Mouse (Mus musculus): ENCODE measurements at regions not wholly inside any gene's neighbourhood (a gene's known extent, or its start where the extent isn't known, plus 50 kb on each side); places are given as distances from the start of the nearest gene placed in this dataset.

DNA sequence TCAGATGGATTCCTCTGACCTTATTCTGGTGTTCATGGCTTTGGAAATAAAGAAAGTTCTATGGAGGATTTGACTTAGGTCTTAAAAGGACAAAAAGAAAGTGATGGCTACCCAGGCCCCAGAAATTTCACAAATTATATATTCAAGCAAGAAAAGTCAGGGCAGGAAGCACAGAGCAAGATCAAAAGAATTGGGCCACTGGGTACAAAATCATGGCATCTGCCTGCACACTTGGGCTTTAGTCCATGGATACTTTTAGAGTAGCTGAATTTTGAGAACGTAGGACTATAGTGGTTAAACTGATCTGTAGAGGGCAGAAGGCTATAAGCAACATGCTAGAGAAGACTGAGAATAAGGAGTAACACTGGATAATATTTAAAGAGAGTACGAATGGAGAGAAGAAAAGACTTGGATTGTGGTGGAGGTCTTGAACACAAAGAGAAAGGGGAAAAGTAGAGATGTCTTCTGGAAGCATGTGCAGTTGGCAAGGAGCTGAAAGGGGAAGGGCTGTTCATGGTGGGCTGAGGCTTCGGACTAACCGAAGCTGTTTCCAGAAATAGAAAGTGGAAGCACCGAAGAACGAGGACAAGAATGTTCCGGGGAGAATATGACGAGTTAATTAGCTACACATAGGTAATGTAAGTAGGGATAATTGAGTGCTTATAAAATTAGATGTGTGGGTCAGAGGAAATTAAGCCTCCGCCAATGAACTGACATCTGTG, 168.2 kb upstream of the Itga4 start:
- Histone ChIP-seq H3K79me3 (ENCODE audit: low read depth) (no peaks in the 10 kb centered on the region), H3K4me3 (ENCODE audit: insufficient read depth, poor library complexity, severe bottlenecking) (no peak overlapping the region), H3ac (ENCODE audit: control insufficient read depth, insufficient read length, low read depth) (no peak overlapping the region), H3K27me3 (ENCODE audit: control insufficient read depth, insufficient read depth, insufficient read length) (no peaks in the 10 kb centered on the region), H3K79me2 (ENCODE audit: control insufficient read depth, insufficient read depth) (no peaks in the 10 kb centered on the region), H3K36me3 (ENCODE audit: control insufficient read depth, insufficient read depth) (no peaks in the 10 kb centered on the region)
- no peak for TF ChIP-seq CTCF (IDR thresholded peaks at IDR 0.05; ENCODE audit: control insufficient read depth, insufficient read depth, insufficient read length)
- TF ChIP-seq MAX (IDR thresholded peaks at IDR 0.05), result no peak
- TF ChIP-seq CEBPB (IDR thresholded peaks at IDR 0.05; ENCODE audit: low read depth), result no peak
- no peak for TF ChIP-seq MYOD1 (IDR thresholded peaks at IDR 0.05; ENCODE audit: control insufficient read depth, insufficient read length, low read depth)
- TF ChIP-seq USF1 (IDR thresholded peaks at IDR 0.05; ENCODE audit: low read depth), result no peak
- no peak for TF ChIP-seq FOSL1 (IDR thresholded peaks at IDR 0.05; ENCODE audit: insufficient read depth, low read length, poor library complexity, severe bottlenecking)
- no peak for TF ChIP-seq MYOG (IDR thresholded peaks at IDR 0.05; ENCODE audit: control insufficient read depth, extremely low read depth, insufficient read length)

DNA sequence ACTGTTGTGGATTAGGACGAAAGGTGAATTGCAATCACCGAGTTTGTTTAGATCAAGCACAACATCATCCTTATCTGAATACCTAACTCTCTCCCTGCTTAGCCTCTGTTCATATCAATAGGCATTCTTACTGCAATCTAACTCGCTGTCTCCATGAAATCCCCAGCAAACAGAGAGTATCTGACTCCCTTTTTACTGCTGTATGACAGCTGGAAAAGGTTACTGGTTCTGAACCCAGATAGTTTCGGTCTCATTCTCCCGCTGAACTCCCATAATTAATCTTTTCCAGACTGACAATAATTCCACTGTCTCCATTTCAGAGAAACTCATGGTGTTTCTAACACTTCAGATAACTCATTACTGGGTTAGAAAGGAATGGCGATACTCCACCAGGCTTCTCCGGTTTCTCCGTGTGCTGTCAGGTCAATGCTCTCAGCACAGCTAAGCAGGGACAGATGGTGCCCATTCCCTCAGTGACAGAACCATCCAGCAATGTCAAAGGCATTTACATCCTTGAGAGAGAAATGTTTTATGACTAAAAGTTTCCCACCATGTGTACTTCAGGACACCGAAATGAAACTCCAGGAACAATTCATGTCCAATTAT, 167.5 kb upstream of the Itga4 start:
- Histone ChIP-seq H3K79me3 (ENCODE audit: low read depth) (no peaks in the 10 kb centered on the region), H3K36me3 (ENCODE audit: control insufficient read depth, insufficient read depth) (no peaks in the 10 kb centered on the region), H3K79me2 (ENCODE audit: control insufficient read depth, insufficient read depth) (no peaks in the 10 kb centered on the region), H3ac (ENCODE audit: control insufficient read depth, insufficient read length, low read depth) (no peak overlapping the region), H3K4me3 (ENCODE audit: insufficient read depth, poor library complexity, severe bottlenecking) (no peak overlapping the region), H3K27me3 (ENCODE audit: control insufficient read depth, insufficient read depth, insufficient read length) (no peaks in the 10 kb centered on the region)
- peak; percentile 25 for TF ChIP-seq MYOD1 (IDR thresholded peaks at IDR 0.05; ENCODE audit: control insufficient read depth, insufficient read length, low read depth)
- TF ChIP-seq USF1 (IDR thresholded peaks at IDR 0.05; ENCODE audit: low read depth), result no peak

- H3K79me3 ChIP-seq (ENCODE audit: low read depth), result no peaks in the 10 kb centered on the region
- H3K36me3 ChIP-seq (ENCODE audit: control insufficient read depth, insufficient read depth), result no peaks in the 10 kb centered on the region
- H3ac ChIP-seq (ENCODE audit: control insufficient read depth, insufficient read length, low read depth), result no peak overlapping the region
- no peak overlapping the region for H3K4me3 ChIP-seq (ENCODE audit: insufficient read depth, poor library complexity, severe bottlenecking)
- no peaks in the 10 kb centered on the region for H3K27me3 ChIP-seq (ENCODE audit: control insufficient read depth, insufficient read depth, insufficient read length)
- no peaks in the 10 kb centered on the region for H3K79me2 ChIP-seq (ENCODE audit: control insufficient read depth, insufficient read depth)
- no peak for TF ChIP-seq USF1 (IDR thresholded peaks at IDR 0.05; ENCODE audit: low read depth)
- TF ChIP-seq MAX (IDR thresholded peaks at IDR 0.05), result no peak
- TF ChIP-seq MYOD1 (IDR thresholded peaks at IDR 0.05; ENCODE audit: control insufficient read depth, insufficient read length, low read depth), result no peak
- TF ChIP-seq CEBPB (IDR thresholded peaks at IDR 0.05; ENCODE audit: low read depth), result no peak
- no peak for TF ChIP-seq CTCF (IDR thresholded peaks at IDR 0.05; ENCODE audit: control insufficient read depth, insufficient read depth, insufficient read length)
- TF ChIP-seq FOSL1 (IDR thresholded peaks at IDR 0.05; ENCODE audit: insufficient read depth, low read length, poor library complexity, severe bottlenecking), result no peak
- no peak for TF ChIP-seq MYOG (IDR thresholded peaks at IDR 0.05; ENCODE audit: control insufficient read depth, extremely low read depth, insufficient read length)
Measured at GRCm38 (mm10) chr2:79090273-79090672, 165.0 kb upstream of the Itga4 start.

DNA sequence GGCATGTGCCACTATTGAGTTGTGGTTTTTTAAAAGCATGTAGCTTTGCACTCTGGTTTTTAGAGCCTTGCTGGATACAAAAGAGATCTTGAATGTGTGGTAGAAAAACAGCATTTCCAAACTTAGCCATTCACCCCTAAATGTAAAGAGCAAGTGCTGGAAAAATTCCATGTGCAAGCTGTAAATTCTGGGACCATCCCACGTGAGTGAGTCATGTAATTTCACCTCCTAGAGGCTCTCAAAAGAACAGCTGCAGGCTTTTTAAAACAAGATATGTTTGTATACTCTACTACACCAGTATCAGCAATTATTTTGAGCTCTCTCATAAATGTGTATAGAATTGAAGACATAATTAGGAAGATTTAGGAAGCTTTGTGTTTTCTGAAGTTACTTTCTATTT, 160.9 kb upstream of the Itga4 start:
- Histone ChIP-seq H3K27me3 (ENCODE audit: control insufficient read depth, insufficient read depth, insufficient read length) (no peaks in the 10 kb centered on the region), H3K4me3 (ENCODE audit: insufficient read depth, poor library complexity, severe bottlenecking) (no peak overlapping the region), H3K79me2 (ENCODE audit: control insufficient read depth, insufficient read depth) (no peaks in the 10 kb centered on the region), H3ac (ENCODE audit: control insufficient read depth, insufficient read length, low read depth) (no peak overlapping the region), H3K36me3 (ENCODE audit: control insufficient read depth, insufficient read depth) (no peaks in the 10 kb centered on the region), H3K79me3 (ENCODE audit: low read depth) (no peaks in the 10 kb centered on the region)
- TF ChIP-seq CEBPB (IDR thresholded peaks at IDR 0.05; ENCODE audit: low read depth) (no peak), MYOD1 (IDR thresholded peaks at IDR 0.05; ENCODE audit: control insufficient read depth, insufficient read length, low read depth) (peak; percentile 63), MYOG (IDR thresholded peaks at IDR 0.05; ENCODE audit: control insufficient read depth, extremely low read depth, insufficient read length) (no peak), USF1 (IDR thresholded peaks at IDR 0.05; ENCODE audit: low read depth) (peak; percentile 27)

- H3K79me3 ChIP-seq (ENCODE audit: low read depth), result no peaks in the 10 kb centered on the region
- no peaks in the 10 kb centered on the region for H3K27me3 ChIP-seq (ENCODE audit: control insufficient read depth, insufficient read depth, insufficient read length)
- H3K36me3 ChIP-seq (ENCODE audit: control insufficient read depth, insufficient read depth), result no peaks in the 10 kb centered on the region
- H3K79me2 ChIP-seq (ENCODE audit: control insufficient read depth, insufficient read depth), result no peaks in the 10 kb centered on the region
- H3ac ChIP-seq (ENCODE audit: control insufficient read depth, insufficient read length, low read depth), result no peak overlapping the region
- TF ChIP-seq CEBPB (IDR thresholded peaks at IDR 0.05; ENCODE audit: low read depth) (no peak), FOSL1 (IDR thresholded peaks at IDR 0.05; ENCODE audit: insufficient read depth, low read length, poor library complexity, severe bottlenecking) (no peak), USF1 (IDR thresholded peaks at IDR 0.05; ENCODE audit: low read depth) (no peak), MYOD1 (IDR thresholded peaks at IDR 0.05; ENCODE audit: control insufficient read depth, insufficient read length, low read depth) (no peak), MYOG (IDR thresholded peaks at IDR 0.05; ENCODE audit: control insufficient read depth, extremely low read depth, insufficient read length) (no peak), CTCF (IDR thresholded peaks at IDR 0.05; ENCODE audit: control insufficient read depth, insufficient read depth, insufficient read length) (no peak), MAX (IDR thresholded peaks at IDR 0.05) (no peak)
- H3K4me3 ChIP-seq (ENCODE audit: insufficient read depth, poor library complexity, severe bottlenecking), result no peak overlapping the region
Measured at GRCm38 (mm10) chr2:79096532-79097251, 158.5 kb upstream of the Itga4 start.

Data from C2C12 (cell line).